Mouse (Mus musculus) intestine, embryonic 14.5 days (tissue): Measurements from ENCODE around the gene Rin2. TPM values are rescaled to one million over a fixed set of nuclear protein-coding genes. Genes with fewer than 3 reads are reported as not detected.

Experiments
- ATAC-seq: fragments of 200-750 bp; cut with Nextera tagmentation; replicated peaks from 2 replicates; pipeline ENCODE4 v1.8.0; 2017; ENCODE audit warnings: low read depth, moderate number of reproducible peaks, moderate TSS enrichment, moderate library complexity; ENCODE audit not compliant: low FRiP score, low TSS enrichment
- DNase-seq: peaks from one replicate; pipeline ENCODE4 v3.0.0-alpha.2; 2018; ENCODE audit warnings: low spot score
- H3K27ac ChIP-seq: fragments of 300-500 bp; sonication (generic); 2 replicates; pipeline ENCODE4 v1.5.1; 2014; ENCODE audit warnings: low read depth, mild to moderate bottlenecking, control low read depth
- H3K27me3 ChIP-seq: fragments of 300-500 bp; sonication (generic); replicated peaks from 2 replicates; pipeline ENCODE4 v1.6.1; 2014; ENCODE audit warnings: low read length, control low read depth; ENCODE audit not compliant: control insufficient read depth, insufficient read depth
- H3K36me3 ChIP-seq: fragments of 300-500 bp; sonication (generic); 2 replicates; pipeline ENCODE4 v1.6.1; 2014; ENCODE audit warnings: low read length, control low read depth; ENCODE audit not compliant: control insufficient read depth, insufficient read depth
- H3K4me1 ChIP-seq: fragments of 300-500 bp; sonication (generic); replicated peaks from 2 replicates; pipeline ENCODE4 v1.6.1; 2014; ENCODE audit warnings: low read length, control low read depth, mixed read lengths; ENCODE audit not compliant: control insufficient read depth, insufficient read depth
- H3K4me2 ChIP-seq: fragments of 300-500 bp; sonication (generic); 2 replicates; pipeline ENCODE4 v1.6.1; 2014; ENCODE audit warnings: low read length
- H3K4me3 ChIP-seq: fragments of 300-500 bp; sonication (generic); 2 replicates; pipeline ENCODE4 v1.5.1; 2014; ENCODE audit warnings: low read depth, low read length, control low read depth, mixed read lengths
- H3K9ac ChIP-seq: fragments of 300-500 bp; sonication (generic); 2 replicates; pipeline ENCODE4 v1.6.1; 2014; ENCODE audit warnings: mild to moderate bottlenecking, low read length
- H3K9me3 ChIP-seq: fragments of 300-500 bp; sonication (generic); 2 replicates; pipeline ENCODE4 v1.6.1; 2016; ENCODE audit warnings: low read length, control low read depth; ENCODE audit not compliant: control insufficient read depth
- WGBS: fragments of 180-500 bp; shearing (Covaris S2); extraction: QIAGEN DNeasy Blood & Tissue Kit; methylation state at CpG from one replicate; pipeline ENCODE4 v1.1.7; 2014; 5-methylcytosine and 5-hydroxymethylcytosine counted together
- polyA plus RNA-seq: library from polyadenylated mRNA; unstranded; fragments of >200 nt; fragmentation: Nextera tagmentation; extraction: Ambion mirVana; gene quantifications from 2 replicates; pipeline ENCODE4 v1.2.1, GENCODE M21; 2014

Rin2 gene
- polyA plus RNA-seq, 1 experiment from 2014 or later = 25.0 TPM

DNA sequence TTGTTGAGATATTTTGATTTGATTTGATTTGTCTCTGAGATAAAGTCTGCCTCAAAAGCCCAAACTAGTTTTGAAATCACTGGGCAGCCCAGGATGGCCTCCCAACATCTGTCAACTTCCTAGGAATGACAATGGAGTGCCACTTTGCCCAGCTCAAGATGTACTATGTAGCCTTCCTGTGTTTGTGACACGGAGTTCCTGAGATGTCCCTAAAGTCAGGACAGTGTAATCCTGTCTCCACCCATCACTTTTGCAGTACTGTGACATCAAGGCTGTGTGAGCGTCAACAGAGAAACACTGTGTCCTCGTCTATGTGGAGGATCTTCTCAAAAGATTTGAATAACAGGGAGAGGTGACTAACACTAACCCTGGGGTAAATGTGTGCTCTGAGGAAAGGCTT, 123.9 kb downstream of the Rin2 start:
- Histone ChIP-seq H3K27ac (no peak overlapping the region), H3K27me3 (no peaks in the 10 kb centered on the region), H3K9ac (no peak overlapping the region), H3K4me1 (no peaks in the 10 kb centered on the region), H3K36me3 (no peaks in the 10 kb centered on the region), H3K9me3 (no peaks in the 10 kb centered on the region), H3K4me2 (no peak overlapping the region), H3K4me3 (no peak overlapping the region)
- DNase-seq (no peak), ATAC-seq (no peak)
- 87% methylated on average over 3 of the region's 3 CpGs for WGBS

DNA sequence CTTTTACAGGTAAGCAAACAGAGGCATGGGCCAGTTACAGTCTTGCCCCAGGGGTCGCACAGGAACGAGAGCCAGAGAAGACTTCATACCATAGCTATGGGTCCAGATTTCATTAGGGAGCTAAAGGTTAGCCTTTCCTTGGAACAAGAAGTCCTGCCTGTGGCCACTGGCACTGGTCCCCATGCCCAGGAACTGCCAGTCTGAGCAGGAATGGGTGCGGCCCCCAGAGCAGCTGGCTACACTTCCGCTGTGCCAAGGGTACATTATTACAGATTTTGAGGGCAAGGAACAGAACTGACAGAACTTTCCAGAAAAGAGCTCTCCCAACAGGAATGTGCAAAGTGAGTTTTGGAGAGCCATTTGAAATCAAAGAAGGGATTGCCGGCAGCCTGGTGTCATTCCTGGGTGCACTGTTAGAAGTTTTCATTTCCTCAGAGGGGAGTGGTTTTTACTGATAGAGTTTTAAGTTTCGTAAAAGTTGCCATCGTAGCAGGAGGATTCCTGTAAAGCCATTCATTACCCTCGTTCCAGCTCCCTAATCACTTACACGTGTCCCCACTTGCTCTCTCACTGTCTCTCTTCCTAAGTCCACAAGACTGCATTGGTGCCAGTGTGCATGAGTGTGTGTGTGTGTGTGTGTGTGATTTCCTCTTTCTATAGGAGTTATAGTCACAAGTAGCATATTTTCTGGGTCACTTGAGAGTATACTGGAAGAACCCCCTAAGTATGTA, 126.5 kb downstream of the Rin2 start:
- Histone ChIP-seq H3K4me3 (no peak overlapping the region), H3K36me3 (no peaks in the 10 kb centered on the region), H3K4me1 (no peaks in the 10 kb centered on the region), H3K27ac (no peak overlapping the region), H3K4me2 (no peak overlapping the region), H3K9me3 (peaks cover 11% of the 10 kb centered on the region; the same call in 1 of the 2 replicates), H3K9ac (no peak overlapping the region), H3K27me3 (no peaks in the 10 kb centered on the region)
- 83% methylated on average over 9 of the region's 9 CpGs for WGBS
- ATAC-seq = no peak
- DNase-seq = no peak

- H3K4me3 ChIP-seq = no peak overlapping the region
- no peak overlapping the region for H3K4me2 ChIP-seq
- WGBS = 87% methylated on average over 2 of the region's 2 CpGs
- H3K27ac ChIP-seq = no peak overlapping the region
- no peaks in the 10 kb centered on the region for H3K4me1 ChIP-seq
- no peaks in the 10 kb centered on the region for H3K27me3 ChIP-seq
- DNase-seq (no peak), ATAC-seq (no peak)
- peaks cover 11% of the 10 kb centered on the region; the same call in 1 of the 2 replicates for H3K9me3 ChIP-seq
- H3K9ac ChIP-seq = no peak overlapping the region
- H3K36me3 ChIP-seq = no peaks in the 10 kb centered on the region
Measured at GRCm38 (mm10) chr2:145802626-145803025, 127.6 kb downstream of the Rin2 start.

- no peaks in the 10 kb centered on the region for H3K4me1 ChIP-seq
- H3K9me3 ChIP-seq = peaks cover 11% of the 10 kb centered on the region; the same call in 1 of the 2 replicates
- H3K4me3 ChIP-seq = no peak overlapping the region
- DNase-seq (no peak), ATAC-seq (no peak)
- no peak overlapping the region for H3K27ac ChIP-seq
- no peak overlapping the region for H3K9ac ChIP-seq
- no peaks in the 10 kb centered on the region for H3K27me3 ChIP-seq
- no peak overlapping the region for H3K4me2 ChIP-seq
- 90% methylated on average over 10 of the region's 10 CpGs for WGBS
- H3K36me3 ChIP-seq = no peaks in the 10 kb centered on the region
Measured at GRCm38 (mm10) chr2:145803822-145804342, 128.9 kb downstream of the Rin2 start.

- Histone ChIP-seq H3K4me2 (no peak overlapping the region), H3K27me3 (no peaks in the 10 kb centered on the region), H3K4me1 (no peaks in the 10 kb centered on the region), H3K9ac (no peak overlapping the region), H3K36me3 (no peaks in the 10 kb centered on the region), H3K27ac (no peak overlapping the region), H3K9me3 (peaks cover 11% of the 10 kb centered on the region; the same call in 1 of the 2 replicates), H3K4me3 (no peak overlapping the region)
- WGBS = 92% methylated on average over 6 of the region's 6 CpGs
- DNase-seq (no peak), ATAC-seq (no peak)
Measured at GRCm38 (mm10) chr2:145804524-145804923, 129.5 kb downstream of the Rin2 start.

- H3K36me3 ChIP-seq = no peaks in the 10 kb centered on the region
- H3K4me3 ChIP-seq = no peak overlapping the region
- no peaks in the 10 kb centered on the region for H3K27me3 ChIP-seq
- ATAC-seq = no peak
- WGBS = 66% methylated on average over 2 of the region's 2 CpGs
- no peak overlapping the region for H3K27ac ChIP-seq
- DNase-seq = no peak
- H3K4me2 ChIP-seq = no peak overlapping the region
- no peak overlapping the region for H3K9ac ChIP-seq
- no peaks in the 10 kb centered on the region for H3K4me1 ChIP-seq
- H3K9me3 ChIP-seq = peaks cover 11% of the 10 kb centered on the region; the same call in 1 of the 2 replicates
Measured at GRCm38 (mm10) chr2:145807276-145807675, 132.3 kb downstream of the Rin2 start.

GRCm38 (mm10) chr2:145808251-145808650, 133.2 kb downstream of the Rin2 start:
- Histone ChIP-seq H3K4me3 (no peak overlapping the region), H3K27me3 (no peaks in the 10 kb centered on the region), H3K4me2 (no peak overlapping the region), H3K27ac (no peak overlapping the region), H3K36me3 (no peaks in the 10 kb centered on the region), H3K9me3 (peaks cover 11% of the 10 kb centered on the region; the same call in 1 of the 2 replicates), H3K4me1 (no peaks in the 10 kb centered on the region), H3K9ac (no peak overlapping the region)
- no peak for DNase-seq
- WGBS = 89% methylated on average over 2 of the region's 2 CpGs
- no peak for ATAC-seq

GRCm38 (mm10) chr2:145808667-145809066, 133.7 kb downstream of the Rin2 start:
- H3K4me2 ChIP-seq = no peak overlapping the region
- no peaks in the 10 kb centered on the region for H3K27me3 ChIP-seq
- 92% methylated on average over 6 of the region's 6 CpGs for WGBS
- ATAC-seq (no peak), DNase-seq (no peak)
- no peaks in the 10 kb centered on the region for H3K36me3 ChIP-seq
- H3K4me3 ChIP-seq = no peak overlapping the region
- no peak overlapping the region for H3K27ac ChIP-seq
- H3K4me1 ChIP-seq = no peaks in the 10 kb centered on the region
- H3K9me3 ChIP-seq = peaks cover 11% of the 10 kb centered on the region; the same call in 1 of the 2 replicates
- no peak overlapping the region for H3K9ac ChIP-seq

DNA sequence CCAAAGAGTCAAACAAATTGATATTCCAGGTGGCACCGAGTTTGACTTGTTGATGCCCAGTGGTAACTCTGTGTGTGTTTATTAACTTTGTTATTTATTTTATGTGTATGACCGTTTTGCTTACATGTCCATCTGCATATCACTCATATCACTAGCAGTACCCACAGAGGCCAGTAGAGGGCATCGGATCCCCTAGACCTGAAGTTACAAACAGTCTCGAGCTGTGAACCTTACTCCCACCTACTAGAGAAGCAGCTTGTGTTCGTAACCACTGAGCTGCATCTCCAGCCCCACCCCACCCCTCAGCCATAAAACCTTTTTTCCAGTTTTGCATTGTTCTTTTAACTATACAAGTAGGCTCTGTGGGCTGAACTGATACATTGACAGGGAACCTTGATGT, 135.7 kb downstream of the Rin2 start:
- ATAC-seq (no peak), DNase-seq (no peak)
- no peak overlapping the region for H3K4me2 ChIP-seq
- H3K27me3 ChIP-seq = no peaks in the 10 kb centered on the region
- H3K27ac ChIP-seq = no peak overlapping the region
- peaks cover 6% of the 10 kb centered on the region; the same call in 1 of the 2 replicates for H3K9me3 ChIP-seq
- no peak overlapping the region for H3K9ac ChIP-seq
- no peak overlapping the region for H3K4me3 ChIP-seq
- WGBS = 58% methylated on average over 5 of the region's 5 CpGs
- H3K36me3 ChIP-seq = no peaks in the 10 kb centered on the region
- no peaks in the 10 kb centered on the region for H3K4me1 ChIP-seq
